Mouse (Mus musculus) cerebellum, postnatal 14 days (tissue): ENCODE results near the gene Nrd1.

Experiments used
- DNase-seq, 2 experiments: peaks; one replicate each; pipeline ENCODE4 v3.0.0; 2021; ENCODE audit warnings: mixed read lengths in 2 of 2

Nrd1 gene

DNA sequence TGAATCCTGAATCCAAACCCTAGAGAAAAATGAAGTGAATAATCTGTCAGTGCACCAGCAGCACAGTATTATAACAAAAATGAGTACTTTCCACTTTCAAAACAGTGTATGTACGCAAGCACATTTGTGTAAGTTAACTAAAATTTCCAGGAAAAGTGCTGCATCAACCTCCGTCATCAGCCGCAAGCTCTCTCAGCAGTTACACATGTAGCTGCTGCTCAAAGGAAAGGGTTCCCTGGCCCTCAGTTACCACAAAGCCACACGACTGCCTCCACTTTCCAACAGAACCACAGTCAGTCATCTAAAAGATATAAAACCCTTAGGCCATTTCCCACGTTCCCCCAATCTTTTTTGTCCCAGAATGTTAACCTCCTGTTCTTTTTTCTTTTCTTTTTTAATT is 102.1 kb downstream of the Nrd1 start:
- no peak for DNase-seq

DNA sequence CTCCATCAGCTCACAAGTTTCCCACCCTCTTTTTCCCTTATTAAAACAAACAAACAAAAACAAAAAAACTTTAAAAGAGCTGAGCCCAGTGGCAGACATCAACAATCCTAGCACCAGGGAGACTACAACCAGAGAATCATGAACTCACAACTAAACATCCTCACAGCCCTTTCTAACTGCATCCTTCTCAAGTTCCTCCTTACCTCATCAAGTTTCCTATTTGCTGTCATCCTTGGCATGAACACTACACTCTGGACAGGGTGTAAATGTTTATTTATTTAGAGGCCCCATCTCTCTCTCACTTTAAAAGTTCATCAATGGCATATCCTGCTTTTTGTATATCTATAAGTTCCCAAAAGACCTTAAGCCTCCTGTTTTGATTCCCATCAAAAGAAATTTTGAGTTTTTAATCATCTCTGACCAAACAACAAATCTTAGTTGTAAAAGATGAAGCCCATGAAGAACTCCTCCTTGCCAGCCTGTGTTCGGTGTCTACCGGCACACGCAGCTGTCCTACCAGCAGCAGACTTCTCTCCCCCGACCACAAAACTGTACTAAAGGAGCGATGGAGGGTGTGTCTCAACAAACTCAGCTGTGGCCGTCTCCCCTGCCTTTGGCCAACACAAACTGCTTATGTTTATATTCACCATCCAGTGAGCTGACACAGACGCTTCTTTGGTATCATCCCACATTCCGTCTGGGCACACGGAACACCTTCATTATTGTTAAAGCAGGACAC is 102.9 kb downstream of the Nrd1 start:
- DNase-seq = no peak

DNA sequence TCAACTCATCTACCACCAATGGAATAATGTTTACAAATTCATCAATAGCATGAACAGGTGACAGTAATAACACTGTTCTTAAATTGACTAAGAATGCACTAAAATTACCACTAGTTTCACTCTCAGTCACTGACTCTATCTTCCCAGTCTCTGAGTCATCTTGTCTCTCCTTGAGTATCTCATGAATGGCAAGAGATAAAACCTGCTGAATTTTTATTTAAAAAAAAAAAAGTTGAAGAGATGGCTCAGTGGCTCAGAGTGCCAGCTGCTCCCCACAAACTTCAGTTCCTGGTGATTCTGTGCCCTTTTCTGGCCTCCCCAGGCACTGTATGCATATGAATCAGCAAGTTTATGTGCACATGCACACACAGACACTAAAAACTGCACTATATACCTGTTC is 104.8 kb downstream of the Nrd1 start:
- DNase-seq = no peak

DNA sequence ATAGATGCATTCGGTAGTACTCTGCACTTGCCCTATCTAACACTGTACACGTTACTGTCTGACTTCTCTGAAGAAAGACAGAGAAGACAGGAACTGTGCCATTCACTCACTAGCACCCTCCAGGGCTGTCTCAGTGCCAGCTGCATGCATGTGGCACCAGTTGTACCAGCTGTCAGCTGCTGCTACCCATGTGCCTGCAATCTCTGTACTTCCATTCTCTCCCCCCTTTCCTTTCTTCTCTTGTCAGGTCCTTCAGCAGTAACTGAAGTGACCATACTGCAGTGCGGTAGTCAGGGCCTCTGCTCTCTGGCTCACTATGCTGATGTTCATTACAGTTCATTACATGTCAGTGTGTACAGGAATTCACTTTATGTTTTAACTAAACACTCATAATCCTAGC is 105.6 kb downstream of the Nrd1 start:
- DNase-seq = no peak

DNA sequence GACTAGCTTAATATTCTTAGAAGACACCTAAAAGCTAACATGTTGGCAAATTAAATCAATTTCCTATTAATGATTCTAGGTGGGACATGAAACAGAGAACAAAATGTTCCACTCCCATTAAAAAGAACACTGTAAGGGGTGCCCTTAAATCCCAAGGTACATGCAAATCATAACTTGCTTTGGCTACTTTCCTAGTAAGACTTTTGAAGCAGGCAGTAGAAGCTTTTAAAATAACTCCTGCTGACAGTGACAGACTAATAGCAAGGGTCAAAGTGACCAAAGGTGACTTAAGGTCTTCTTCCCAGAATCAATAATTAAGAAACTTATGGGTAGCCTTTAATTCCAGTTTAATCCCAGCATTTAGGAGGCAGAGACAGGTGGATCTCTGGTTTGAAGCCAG is 106.1 kb downstream of the Nrd1 start:
- no peak for DNase-seq

DNA sequence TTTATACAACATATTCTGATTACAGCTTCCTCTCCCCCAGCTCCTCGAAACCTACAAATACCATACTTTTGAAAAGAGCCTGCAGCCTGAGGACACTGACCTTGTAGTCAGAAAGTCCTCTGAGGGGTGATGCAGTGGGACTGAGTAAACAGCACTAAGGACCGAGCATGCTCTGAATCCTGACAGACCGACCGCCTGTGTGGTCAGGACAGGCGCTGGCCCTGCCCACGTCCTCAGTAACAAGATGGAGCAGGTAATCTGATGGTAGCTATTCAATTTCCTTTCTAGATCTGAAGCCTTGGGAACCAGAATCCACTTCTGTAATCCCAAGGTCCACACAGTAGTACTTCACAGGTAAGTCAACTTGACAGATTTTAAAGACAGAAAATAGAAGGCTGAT is 108.6 kb downstream of the Nrd1 start:
- DNase-seq = no peak

DNA sequence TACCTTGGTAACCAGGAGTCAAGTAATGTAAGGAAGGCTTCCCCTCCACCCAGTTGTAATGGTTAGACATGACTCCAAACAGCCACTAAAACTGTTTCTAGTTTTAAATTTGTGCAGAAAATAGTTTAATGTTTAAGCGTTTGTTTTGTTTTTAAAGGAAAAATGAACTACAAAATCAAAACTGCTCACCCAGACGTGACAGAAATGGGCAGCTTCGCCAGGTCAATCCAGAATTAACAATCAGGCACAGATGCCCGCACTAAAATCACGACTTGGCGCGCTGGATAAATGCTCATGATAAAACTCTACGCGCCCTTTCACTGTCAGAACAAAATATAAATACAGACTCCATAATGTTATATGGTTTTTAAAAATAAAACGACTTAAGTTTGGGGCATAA is 109.2 kb downstream of the Nrd1 start:
- no peak for DNase-seq

DNA sequence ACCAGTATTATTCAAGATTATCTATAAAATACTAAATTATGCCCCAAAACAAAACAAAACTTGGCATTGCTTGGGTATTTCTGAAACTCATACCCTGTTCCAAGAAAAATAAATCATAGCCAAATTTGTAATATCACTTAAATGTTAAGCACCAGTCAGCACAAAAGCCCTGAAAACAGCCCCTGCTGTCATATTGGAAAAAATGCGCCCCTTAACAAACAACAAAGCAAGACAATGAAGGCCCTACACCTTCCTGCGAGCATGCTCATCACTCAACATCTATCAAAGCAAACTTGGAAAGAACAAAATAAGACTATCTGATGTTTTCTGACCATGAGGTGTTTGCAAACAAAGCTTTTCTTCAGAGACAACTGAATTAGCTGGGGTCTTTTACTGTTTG is 110.5 kb downstream of the Nrd1 start:
- DNase-seq = no peak
